Mouse (Mus musculus) myocyte (in vitro differentiated cells): ENCODE data around the gene Gm17079. TPM values are rescaled to one million over a fixed set of nuclear protein-coding genes. Genes with fewer than 3 reads are reported as not detected.
"Not testable (repeated sequence)": the region's sequence is repeated elsewhere in the genome, so short reads cannot be mapped to it uniquely, and the experiment has no call there.

Experiments used
- H3K27me3 ChIP-seq: one replicate; pipeline ENCODE4 v1.6.1; 2011; ENCODE audit not compliant: control insufficient read depth, insufficient read depth, insufficient read length
- H3K36me3 ChIP-seq: one replicate; pipeline ENCODE4 v1.6.1; 2011; ENCODE audit not compliant: control insufficient read depth, insufficient read depth
- H3K4me2 ChIP-seq: one replicate; pipeline ENCODE4 v1.6.1; 2011; ENCODE audit warnings: low read depth, control low read depth
- H3K4me3 ChIP-seq: one replicate; pipeline ENCODE4 v1.5.1; 2011; ENCODE audit warnings: mild to moderate bottlenecking, control low read depth, moderate library complexity
- H3K79me2 ChIP-seq: one replicate; pipeline ENCODE4 v1.6.1; 2011; ENCODE audit not compliant: control insufficient read depth, insufficient read depth
- H3ac ChIP-seq: one replicate; pipeline ENCODE4 v1.6.1; 2011; ENCODE audit not compliant: control insufficient read depth, insufficient read length
- CEBPB ChIP-seq: IDR thresholded peaks from 2 replicates; pipeline ENCODE4 v1.6.1; 2011; ENCODE audit warnings: mild to moderate bottlenecking, moderate library complexity; ENCODE audit not compliant: poor library complexity, insufficient read depth, severe bottlenecking
- E2F4 ChIP-seq: IDR thresholded peaks from one replicate; pipeline ENCODE4 v1.6.1; 2011; ENCODE audit warnings: mild to moderate bottlenecking, control low read depth, moderate library complexity; ENCODE audit not compliant: insufficient read depth
- MAX ChIP-seq: IDR thresholded peaks from one replicate; pipeline ENCODE4 v1.6.1; 2011; ENCODE audit warnings: low read depth, mild to moderate bottlenecking, control low read depth
- MYOD1 ChIP-seq, 3 experiments: IDR thresholded peaks; one replicate each; pipeline ENCODE4 v1.6.1; 2011; ENCODE audit warnings: control low read depth in 2 of 3, low read depth in 2 of 3, mild to moderate bottlenecking in 2 of 3, moderate library complexity in 1 of 3; ENCODE audit not compliant: insufficient read length in 2 of 3, control insufficient read depth in 1 of 3
- MYOG ChIP-seq, 3 experiments: IDR thresholded peaks; one replicate each; pipeline ENCODE4 v1.6.1; 2011; ENCODE audit warnings: control low read depth in 2 of 3, low read depth in 2 of 3, mild to moderate bottlenecking in 2 of 3; ENCODE audit not compliant: insufficient read length in 2 of 3, control insufficient read depth in 1 of 3, insufficient read depth in 1 of 3
- POLR2A ChIP-seq: IDR thresholded peaks from one replicate; pipeline ENCODE4 v1.6.1; 2011; ENCODE audit warnings: low read depth, mild to moderate bottlenecking, control low read depth, moderate library complexity; ENCODE audit not compliant: insufficient read length
- POLR2AphosphoS2 ChIP-seq: IDR thresholded peaks from one replicate; pipeline ENCODE4 v1.6.1; 2011; ENCODE audit warnings: low read depth, control low read depth; ENCODE audit not compliant: insufficient read length
- REST ChIP-seq: IDR thresholded peaks from one replicate; pipeline ENCODE4 v1.6.1; 2011; ENCODE audit warnings: mild to moderate bottlenecking, control low read depth, moderate library complexity; ENCODE audit not compliant: insufficient read depth, insufficient read length
- SRF ChIP-seq: IDR thresholded peaks from one replicate; pipeline ENCODE4 v1.6.1; 2011; ENCODE audit warnings: low read depth; ENCODE audit not compliant: control insufficient read depth, insufficient read length
- TCF12 ChIP-seq: IDR thresholded peaks from one replicate; pipeline ENCODE4 v1.6.1; 2011; ENCODE audit warnings: mild to moderate bottlenecking, control low read depth; ENCODE audit not compliant: poor library complexity, insufficient read depth, severe bottlenecking
- TCF3 ChIP-seq: IDR thresholded peaks from one replicate; pipeline ENCODE4 v1.6.1; 2011; ENCODE audit warnings: low read depth, control low read depth; ENCODE audit not compliant: insufficient read length
- USF1 ChIP-seq: IDR thresholded peaks from one replicate; pipeline ENCODE4 v1.6.1; 2011; ENCODE audit warnings: low read depth, mild to moderate bottlenecking, control low read depth, moderate library complexity
- polyA plus RNA-seq: library from polyadenylated mRNA; unstranded; fragments of >200 nt; fragmentation: generic; extraction: Trizol; gene quantifications from one replicate; pipeline ENCODE4 v1.2.1, GENCODE M21; 2012; ENCODE audit warnings: missing spikeins

Gene Gm17079
- not detected for polyA plus RNA-seq

- H3K79me2 ChIP-seq, H3K4me3 ChIP-seq, H3K4me2 ChIP-seq, H3K27me3 ChIP-seq, H3ac ChIP-seq, H3K36me3 ChIP-seq: not testable (repeated sequence)
Observed at GRCm38 (mm10) chr14:51695368-51695767, at the start of gene Gm17079. TSS of gene Gm17079 (minus strand) at chr14:51695468.

GRCm38 (mm10) chr14:51740347-51741170 lies 45.3 kb upstream of the Gm17079 start:
- Histone ChIP-seq H3ac (no peak overlapping the region), H3K4me2 (no peak overlapping the region), H3K36me3 (no peaks in the 10 kb centered on the region), H3K4me3 (no peak overlapping the region), H3K27me3 (peaks cover 5% of the 10 kb centered on the region), H3K79me2 (no peaks in the 10 kb centered on the region)
- no peak for TF ChIP-seq REST

GRCm38 (mm10) chr14:51739150-51739993 lies 44.1 kb upstream of the Gm17079 start:
- H3K27me3 ChIP-seq, result peaks cover 5% of the 10 kb centered on the region
- no peaks in the 10 kb centered on the region for H3K79me2 ChIP-seq
- H3K4me3 ChIP-seq, result no peak overlapping the region
- no peaks in the 10 kb centered on the region for H3K36me3 ChIP-seq
- TF ChIP-seq TCF3, result no peak
- H3ac ChIP-seq, result no peak overlapping the region
- H3K4me2 ChIP-seq, result no peak overlapping the region

GRCm38 (mm10) chr14:51738411-51739149 lies 43.3 kb upstream of the Gm17079 start:
- no peaks in the 10 kb centered on the region for H3K79me2 ChIP-seq
- no peak for TF ChIP-seq POLR2A
- no peak for TF ChIP-seq USF1
- no peak for TF ChIP-seq E2F4
- no peak for TF ChIP-seq CEBPB
- TF ChIP-seq MYOG (IDR thresholded peaks at IDR 0.05; ENCODE audit: control insufficient read depth in 1 of 3, insufficient read depth in 1 of 3, insufficient read length in 2 of 3, low read depth in 2 of 3), result no peak
- no peak for TF ChIP-seq TCF3
- TF ChIP-seq MYOD1 (IDR thresholded peaks at IDR 0.05; ENCODE audit: control insufficient read depth in 1 of 3, insufficient read length in 2 of 3, low read depth in 2 of 3), result no peak
- TF ChIP-seq SRF, result no peak
- no peak for TF ChIP-seq TCF12
- TF ChIP-seq POLR2AphosphoS2, result no peak
- TF ChIP-seq MAX, result no peak
- no peak for TF ChIP-seq REST

GRCm38 (mm10) chr14:51737967-51738366 lies 42.7 kb upstream of the Gm17079 start:
- no peaks in the 10 kb centered on the region for H3K36me3 ChIP-seq
- no peak overlapping the region for H3K4me2 ChIP-seq
- TF ChIP-seq MAX (no peak), MYOD1 (IDR thresholded peaks at IDR 0.05; ENCODE audit: control insufficient read depth in 1 of 3, insufficient read length in 2 of 3, low read depth in 2 of 3) (no peak), REST (no peak), POLR2A (no peak), TCF12 (no peak), SRF (no peak), MYOG (IDR thresholded peaks at IDR 0.05; ENCODE audit: control insufficient read depth in 1 of 3, insufficient read depth in 1 of 3, insufficient read length in 2 of 3, low read depth in 2 of 3) (no peak), USF1 (no peak), E2F4 (no peak), TCF3 (no peak), CEBPB (no peak), POLR2AphosphoS2 (no peak)
- H3K79me2 ChIP-seq, result no peaks in the 10 kb centered on the region
- H3K27me3 ChIP-seq, result peaks cover 5% of the 10 kb centered on the region
- no peak overlapping the region for H3ac ChIP-seq
- H3K4me3 ChIP-seq, result no peak overlapping the region

More at GRCm38 (mm10) chr14:51738411-51739149, 43.3 kb upstream of the Gm17079 start:
- Histone ChIP-seq H3K36me3 (no peaks in the 10 kb centered on the region), H3K4me2 (no peak overlapping the region), H3K4me3 (no peak overlapping the region), H3ac (no peak overlapping the region), H3K27me3 (peaks cover 5% of the 10 kb centered on the region)
